Mouse (Mus musculus): Measurements from ENCODE around the gene Amz1.

DNA sequence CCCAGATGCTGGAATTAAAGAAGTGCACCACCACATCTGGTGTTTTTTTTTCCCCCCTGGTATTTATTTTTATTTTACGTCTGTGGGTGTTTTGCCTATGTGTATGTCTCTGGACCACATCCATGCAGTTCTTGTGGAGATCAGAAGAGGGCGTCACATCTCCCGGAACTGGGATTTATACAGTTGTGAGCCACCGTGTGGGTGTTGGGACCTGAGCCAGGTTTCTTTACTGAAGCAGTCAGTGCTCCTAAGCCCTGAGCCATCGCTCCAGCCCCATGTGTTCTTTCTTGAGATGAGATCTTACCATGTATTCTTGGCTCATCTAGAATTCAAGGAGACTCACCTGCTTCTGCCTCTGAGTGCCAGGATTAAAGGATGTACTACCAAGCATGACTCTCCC, 12.9 kb upstream of the Amz1 start:
- TF ChIP-seq CTCF (IDR thresholded peaks at IDR 0.05; ENCODE audit: low read depth) (no peak), EP300 (optimal IDR thresholded peaks at IDR 0.05) (no peak)
